Mouse (Mus musculus) liver, embryonic 15.5 days (tissue): ENCODE data around the gene Rinl. TPM values are rescaled to one million over a fixed set of nuclear protein-coding genes. Genes with fewer than 3 reads are reported as not detected.
A peak's percentile ranks its signal among the peaks of the same experiment; 100 is the strongest.

Experiments
- ATAC-seq: fragments of 200-750 bp; cut with Nextera tagmentation; 2 replicates; pipeline ENCODE4 v1.8.0; 2017; ENCODE audit warnings: moderate number of reproducible peaks, mild to moderate bottlenecking, moderate library complexity; ENCODE audit not compliant: insufficient read depth
- H3K27ac ChIP-seq: fragments of 300-500 bp; sonication (generic); replicated peaks from 2 replicates; pipeline ENCODE4 v1.5.1; 2015; ENCODE audit warnings: mild to moderate bottlenecking, inconsistent platforms
- H3K27me3 ChIP-seq: fragments of 300-500 bp; sonication (generic); 2 replicates; pipeline ENCODE4 v1.6.1; 2015; ENCODE audit warnings: mild to moderate bottlenecking, inconsistent platforms
- H3K36me3 ChIP-seq: fragments of 300-500 bp; sonication (generic); replicated peaks from 2 replicates; pipeline ENCODE4 v1.6.1; 2015; ENCODE audit warnings: moderate library complexity, mild to moderate bottlenecking, inconsistent platforms
- H3K4me1 ChIP-seq: fragments of 300-500 bp; sonication (generic); replicated peaks from 2 replicates; pipeline ENCODE4 v1.6.1; 2015; ENCODE audit warnings: inconsistent platforms
- H3K4me2 ChIP-seq: fragments of 300-500 bp; sonication (generic); 2 replicates; pipeline ENCODE4 v1.6.1; 2015; ENCODE audit warnings: moderate library complexity, mild to moderate bottlenecking, inconsistent platforms
- H3K4me3 ChIP-seq: fragments of 300-500 bp; sonication (generic); replicated peaks from 2 replicates; pipeline ENCODE4 v1.5.1; 2015; ENCODE audit warnings: mild to moderate bottlenecking, inconsistent platforms
- H3K9ac ChIP-seq: fragments of 300-500 bp; sonication (generic); 2 replicates; pipeline ENCODE4 v1.6.1; 2015; ENCODE audit warnings: moderate library complexity, mild to moderate bottlenecking, inconsistent platforms
- H3K9me3 ChIP-seq: fragments of 300-500 bp; sonication (generic); replicated peaks from 2 replicates; pipeline ENCODE4 v1.6.1; 2016; ENCODE audit warnings: inconsistent platforms
- WGBS: fragments of 180-500 bp; shearing (Covaris S2); methylation state at CpG from one replicate; pipeline ENCODE4 v1.1.7; 2015; ENCODE audit warnings: mixed read lengths; ENCODE audit not compliant: insufficient replicate concordance; 5-methylcytosine and 5-hydroxymethylcytosine counted together
- polyA plus RNA-seq: library from polyadenylated mRNA; unstranded; fragments of >200 nt; fragmentation: Nextera tagmentation; extraction: Ambion mirVana; gene quantifications from 2 replicates; pipeline ENCODE4 v1.2.1, GENCODE M21; 2015

Gene Rinl
- polyA plus RNA-seq, 1 experiment from 2014 or later, result 10.2 TPM

- no peak overlapping the region for H3K4me3 ChIP-seq
- no peak for ATAC-seq
- H3K27me3 ChIP-seq, result no peaks in the 10 kb centered on the region
- no peak overlapping the region for H3K4me2 ChIP-seq
- H3K4me1 ChIP-seq, result peaks cover 97% of the 10 kb centered on the region
- H3K36me3 ChIP-seq, result peaks cover 99% of the 10 kb centered on the region
- no peaks in the 10 kb centered on the region for H3K9me3 ChIP-seq
- no peak overlapping the region for H3K27ac ChIP-seq
- H3K9ac ChIP-seq, result no peak overlapping the region
- WGBS, result 57% methylated on average over 6 of the region's 6 CpGs
Measured at GRCm38 (mm10) chr7:28817524-28817923, 28.8 kb downstream of the Rinl start.

- H3K36me3 ChIP-seq, result peaks cover 99% of the 10 kb centered on the region
- no peak overlapping the region for H3K9ac ChIP-seq
- no peak overlapping the region for H3K4me3 ChIP-seq
- 84% methylated on average over 4 of the region's 4 CpGs for WGBS
- ATAC-seq, result no peak
- H3K27me3 ChIP-seq, result no peaks in the 10 kb centered on the region
- H3K4me1 ChIP-seq, result peaks cover 97% of the 10 kb centered on the region
- H3K9me3 ChIP-seq, result no peaks in the 10 kb centered on the region
- H3K27ac ChIP-seq, result no peak overlapping the region
- H3K4me2 ChIP-seq, result no peak overlapping the region
Measured at GRCm38 (mm10) chr7:28817957-28818356, 29.2 kb downstream of the Rinl start.

- Histone ChIP-seq H3K9ac (no peak overlapping the region), H3K9me3 (no peaks in the 10 kb centered on the region), H3K4me1 (peaks cover 97% of the 10 kb centered on the region), H3K36me3 (peaks cover 96% of the 10 kb centered on the region), H3K4me2 (no peak overlapping the region), H3K4me3 (no peak overlapping the region), H3K27ac (no peak overlapping the region), H3K27me3 (no peaks in the 10 kb centered on the region)
- WGBS, result 87% methylated on average over 18 of the region's 18 CpGs
- ATAC-seq, result no peak
Measured at GRCm38 (mm10) chr7:28818436-28818835, 29.7 kb downstream of the Rinl start.

- no peak for ATAC-seq
- Histone ChIP-seq H3K36me3 (peaks cover 91% of the 10 kb centered on the region), H3K9me3 (no peaks in the 10 kb centered on the region), H3K27me3 (no peaks in the 10 kb centered on the region), H3K4me1 (peaks cover 97% of the 10 kb centered on the region), H3K9ac (no peak overlapping the region), H3K27ac (no peak overlapping the region; the same call in 1 of the 2 replicates), H3K4me3 (no peak overlapping the region), H3K4me2 (no peak overlapping the region)
- 38% methylated on average over 4 of the region's 4 CpGs for WGBS
Measured at GRCm38 (mm10) chr7:28818861-28819452, 30.2 kb downstream of the Rinl start.

- ATAC-seq, result no peak
- WGBS, result 84% methylated on average over 4 of the region's 4 CpGs
- H3K4me1 ChIP-seq, result peaks cover 97% of the 10 kb centered on the region
Measured at GRCm38 (mm10) chr7:28819571-28819970, 30.8 kb downstream of the Rinl start.

GRCm38 (mm10) chr7:28820358-28821260, 31.8 kb downstream of the Rinl start:
- Histone ChIP-seq H3K4me1 (peaks cover 94% of the 10 kb centered on the region), H3K4me2 (no peak overlapping the region), H3K27ac (no peak overlapping the region; the same call in 1 of the 2 replicates), H3K27me3 (no peaks in the 10 kb centered on the region), H3K9me3 (no peaks in the 10 kb centered on the region), H3K36me3 (peaks cover 75% of the 10 kb centered on the region), H3K4me3 (no peak overlapping the region), H3K9ac (no peak overlapping the region)
- 81% methylated on average over 12 of the region's 12 CpGs for WGBS
- no peak for ATAC-seq

More at GRCm38 (mm10) chr7:28819571-28819970, 30.8 kb downstream of the Rinl start:
- no peak overlapping the region for H3K9ac ChIP-seq
- no peak overlapping the region for H3K4me2 ChIP-seq
- H3K9me3 ChIP-seq, result no peaks in the 10 kb centered on the region
- H3K4me3 ChIP-seq, result no peak overlapping the region
- peaks cover 85% of the 10 kb centered on the region for H3K36me3 ChIP-seq
- H3K27me3 ChIP-seq, result no peaks in the 10 kb centered on the region
- no peak overlapping the region for H3K27ac ChIP-seq

GRCm38 (mm10) chr7:28821261-28821831, 32.6 kb downstream of the Rinl start:
- Histone ChIP-seq H3K27ac (no peak overlapping the region), H3K4me3 (no peak overlapping the region), H3K4me2 (no peak overlapping the region), H3K27me3 (no peaks in the 10 kb centered on the region), H3K9me3 (no peaks in the 10 kb centered on the region), H3K9ac (no peak overlapping the region), H3K4me1 (peaks cover 94% of the 10 kb centered on the region), H3K36me3 (peaks cover 67% of the 10 kb centered on the region)
- ATAC-seq, result no peak
- 64% methylated on average over 10 of the region's 10 CpGs for WGBS

GRCm38 (mm10) chr7:28822556-28822955, 33.8 kb downstream of the Rinl start:
- Histone ChIP-seq H3K27me3 (no peaks in the 10 kb centered on the region), H3K4me1 (peaks cover 90% of the 10 kb centered on the region), H3K36me3 (peaks cover 55% of the 10 kb centered on the region), H3K27ac (no peak overlapping the region; the same call in 1 of the 2 replicates), H3K9ac (no peak overlapping the region), H3K9me3 (no peaks in the 10 kb centered on the region), H3K4me3 (no peak overlapping the region), H3K4me2 (no peak overlapping the region)
- ATAC-seq, result no peak
- 65% methylated on average over 1 of the region's 1 CpGs for WGBS

GRCm38 (mm10) chr7:28822993-28823903, 34.5 kb downstream of the Rinl start:
- no peak overlapping the region for H3K9ac ChIP-seq
- H3K4me2 ChIP-seq, result no peak overlapping the region
- H3K9me3 ChIP-seq, result no peaks in the 10 kb centered on the region
- H3K4me3 ChIP-seq, result no peak overlapping the region
- no peak for ATAC-seq
- H3K4me1 ChIP-seq, result peaks cover 83% of the 10 kb centered on the region
- H3K36me3 ChIP-seq, result peaks cover 48% of the 10 kb centered on the region
- no peaks in the 10 kb centered on the region for H3K27me3 ChIP-seq
- WGBS, result 53% methylated on average over 10 of the region's 10 CpGs
- H3K27ac ChIP-seq, result peak overlapping the region; percentile 84

- Histone ChIP-seq H3K9ac (no peak overlapping the region), H3K9me3 (no peaks in the 10 kb centered on the region), H3K4me2 (no peak overlapping the region; the same call in 1 of the 2 replicates), H3K4me3 (no peak overlapping the region), H3K36me3 (peaks cover 41% of the 10 kb centered on the region), H3K27me3 (no peaks in the 10 kb centered on the region), H3K27ac (peak overlapping the region; percentile 84), H3K4me1 (peaks cover 76% of the 10 kb centered on the region)
- ATAC-seq, result no peak
- WGBS, result 40% methylated on average over 2 of the region's 2 CpGs
Measured at GRCm38 (mm10) chr7:28823932-28824331, 35.2 kb downstream of the Rinl start.
